Mouse (Mus musculus) gastrocnemius, adult 18-20 months (tissue): Measurements from ENCODE around the gene Sh3glb1. TPM values are rescaled to one million over a fixed set of nuclear protein-coding genes. Genes with fewer than 3 reads are reported as not detected.

Experiments
- DNase-seq: peaks from one replicate; pipeline ENCODE4 v3.0.0; 2021; ENCODE audit warnings: low spot score
- total RNA-seq, 2 experiments: library from RNA; stranded (reverse); gene quantifications; 2 replicates each; pipeline ENCODE4 v1.2.3; 2021

The Sh3glb1 gene
- total RNA-seq, 2 experiments from 2014 or later, result 332 to 386 TPM

- DNase-seq, result no peak
These were observed 4.2 kb downstream of the Sh3glb1 start for GRCm38 (mm10) chr3:144715901-144716300.

- no peak for DNase-seq
These were observed 5.1 kb downstream of the Sh3glb1 start for GRCm38 (mm10) chr3:144715033-144715432.

- no peak for DNase-seq
These were observed 5.5 kb downstream of the Sh3glb1 start for GRCm38 (mm10) chr3:144714606-144715005.

GRCm38 (mm10) chr3:144714126-144714525, 6.0 kb downstream of the Sh3glb1 start:
- DNase-seq, result peak; percentile 47

- no peak for DNase-seq
These were observed 8.4 kb downstream of the Sh3glb1 start for GRCm38 (mm10) chr3:144711607-144712206.

- DNase-seq, result no peak
These were observed 11.5 kb downstream of the Sh3glb1 start for GRCm38 (mm10) chr3:144708612-144709011.

- DNase-seq, result no peak
These were observed 16.2 kb downstream of the Sh3glb1 start for GRCm38 (mm10) chr3:144703959-144704358.

GRCm38 (mm10) chr3:144698790-144699433, 21.2 kb downstream of the Sh3glb1 start:
- DNase-seq, result no peak

GRCm38 (mm10) chr3:144697942-144698341, 22.2 kb downstream of the Sh3glb1 start:
- DNase-seq, result no peak

- DNase-seq, result no peak
These were observed 23.0 kb downstream of the Sh3glb1 start for GRCm38 (mm10) chr3:144697154-144697553.

- DNase-seq, result peak; percentile 48
These were observed 25.2 kb downstream of the Sh3glb1 start for GRCm38 (mm10) chr3:144694941-144695340.

- no peak for DNase-seq
These were observed 26.1 kb downstream of the Sh3glb1 start for GRCm38 (mm10) chr3:144694040-144694439.

GRCm38 (mm10) chr3:144692052-144692451, 28.1 kb downstream of the Sh3glb1 start:
- no peak for DNase-seq

GRCm38 (mm10) chr3:144689236-144689635, 30.9 kb downstream of the Sh3glb1 start:
- DNase-seq, result no peak

- DNase-seq, result no peak
These were observed 31.9 kb downstream of the Sh3glb1 start for GRCm38 (mm10) chr3:144688284-144688683.

- DNase-seq, result no peak
These were observed 32.5 kb downstream of the Sh3glb1 start for GRCm38 (mm10) chr3:144687618-144688017.

GRCm38 (mm10) chr3:144686146-144686545, 34.0 kb downstream of the Sh3glb1 start:
- DNase-seq, result no peak

- DNase-seq, result no peak
These were observed 36.9 kb downstream of the Sh3glb1 start for GRCm38 (mm10) chr3:144683136-144683814.

GRCm38 (mm10) chr3:144681542-144681941, 38.6 kb downstream of the Sh3glb1 start:
- no peak for DNase-seq

- DNase-seq, result peak; percentile 61
These were observed 40.4 kb downstream of the Sh3glb1 start for GRCm38 (mm10) chr3:144679701-144680159.

GRCm38 (mm10) chr3:144679137-144679536, 41.0 kb downstream of the Sh3glb1 start:
- peak; percentile 44 for DNase-seq

GRCm38 (mm10) chr3:144677751-144678150, 42.4 kb downstream of the Sh3glb1 start:
- DNase-seq, result no peak

- DNase-seq, result no peak
These were observed 43.9 kb downstream of the Sh3glb1 start for GRCm38 (mm10) chr3:144676249-144676648.
